Mouse (Mus musculus) urinary bladder, postnatal 10 days (tissue): ENCODE results near the gene Stx2.

Experiments
- DNase-seq: peaks from one replicate; pipeline ENCODE4 v3.0.0; 2022; ENCODE audit warnings: low spot score

The Stx2 gene

DNA sequence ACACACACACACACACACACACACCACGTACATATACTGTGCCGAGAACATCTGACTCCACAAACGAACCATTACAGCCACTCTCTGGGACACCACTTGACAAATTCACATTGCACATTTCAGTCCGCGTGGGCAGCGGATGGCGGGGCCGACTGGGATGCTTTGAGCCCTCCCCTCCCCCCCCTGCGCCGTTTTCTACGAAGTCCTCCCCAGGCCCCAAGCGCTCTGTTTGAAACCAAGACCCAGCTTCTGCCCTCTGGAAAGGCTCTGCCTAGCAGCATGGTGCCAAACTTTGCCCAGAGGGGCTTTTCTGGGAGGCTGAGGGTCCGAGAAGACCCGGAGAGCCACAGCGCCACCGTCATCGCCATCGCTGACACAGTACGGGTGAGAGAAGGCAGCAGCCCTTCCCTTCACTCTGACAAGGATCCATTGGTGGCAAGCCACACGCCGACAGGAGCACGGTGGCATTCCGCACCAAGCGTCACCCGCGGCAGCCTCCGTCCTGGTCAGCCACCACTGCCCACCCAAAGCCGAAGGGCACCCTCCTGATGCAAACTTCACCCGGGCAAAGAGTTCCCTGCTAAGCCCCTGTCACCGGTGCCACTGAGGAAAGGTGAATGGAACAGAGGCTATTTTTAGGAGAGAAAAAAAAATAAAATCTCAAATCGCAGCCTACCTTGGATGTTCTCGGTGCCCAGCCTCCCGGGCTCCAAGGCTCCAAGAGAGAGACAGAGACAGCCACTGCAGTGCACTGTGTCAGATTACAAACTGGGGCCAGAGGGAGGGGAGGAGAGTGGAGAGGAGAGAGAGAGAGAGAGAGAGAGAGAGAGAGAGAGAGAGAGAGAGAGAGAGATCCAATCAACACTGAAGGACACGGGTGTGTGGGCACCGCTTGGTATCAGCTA lies 55.8 kb downstream of the Stx2 start:
- DNase-seq = no peak

DNA sequence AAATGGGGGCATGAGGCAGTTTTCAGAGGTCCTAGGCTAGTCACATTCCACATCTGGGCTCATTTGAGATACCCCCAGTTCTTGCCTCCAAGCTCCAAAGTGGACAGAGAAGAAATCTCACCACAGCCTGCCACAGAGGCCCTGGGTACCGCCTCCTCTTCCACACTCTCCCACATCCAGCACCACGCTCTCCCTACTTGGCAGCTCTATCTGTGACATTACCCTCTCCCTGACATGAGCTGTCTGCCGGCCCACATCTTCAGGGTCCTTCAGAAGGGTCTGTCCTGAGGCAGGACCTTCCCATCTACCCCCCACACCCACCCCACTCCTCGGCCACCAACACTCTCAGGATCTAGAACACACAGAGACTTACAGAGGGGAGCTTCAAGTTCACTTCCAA lies 56.9 kb downstream of the Stx2 start:
- DNase-seq = no peak

DNA sequence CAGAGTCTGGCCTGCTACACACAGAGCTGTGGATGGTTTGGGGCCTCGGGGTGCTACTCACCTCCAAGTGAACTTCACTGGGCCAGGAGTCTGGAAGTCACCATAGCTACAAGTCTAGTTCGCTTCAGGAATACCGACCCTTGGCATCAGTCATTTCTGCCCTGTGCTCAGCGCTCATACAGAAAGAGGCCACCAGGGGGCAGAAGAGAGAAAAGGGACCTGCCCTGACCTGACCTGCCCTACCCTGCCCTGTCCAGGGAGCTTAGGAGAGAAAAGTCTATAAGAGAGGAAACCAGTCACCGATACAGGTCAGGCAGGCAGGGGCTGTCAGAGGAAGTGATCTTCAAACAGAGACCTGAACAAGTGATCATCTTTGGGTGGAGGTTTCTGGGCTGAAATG lies 61.3 kb downstream of the Stx2 start:
- no peak for DNase-seq

DNA sequence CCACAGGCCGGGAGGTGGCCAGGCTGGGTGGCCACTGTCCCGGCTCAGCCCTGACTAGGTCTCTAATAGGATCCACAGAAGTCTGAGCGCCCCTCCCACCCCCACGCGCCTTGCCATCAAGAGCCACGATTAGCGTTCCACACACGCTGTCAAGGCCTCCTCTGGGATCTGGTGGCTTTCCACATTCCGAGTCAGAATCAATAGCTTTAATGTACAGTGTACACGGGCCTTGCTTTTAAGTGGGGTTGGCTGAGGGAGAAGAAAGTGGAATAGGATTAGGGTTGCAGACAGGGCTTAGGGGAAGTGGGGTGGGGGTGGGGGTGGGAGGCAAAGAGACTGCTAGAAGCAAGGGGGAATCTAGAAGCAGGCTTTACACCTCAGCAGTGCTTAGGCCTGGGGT lies 67.9 kb downstream of the Stx2 start:
- no peak for DNase-seq

DNA sequence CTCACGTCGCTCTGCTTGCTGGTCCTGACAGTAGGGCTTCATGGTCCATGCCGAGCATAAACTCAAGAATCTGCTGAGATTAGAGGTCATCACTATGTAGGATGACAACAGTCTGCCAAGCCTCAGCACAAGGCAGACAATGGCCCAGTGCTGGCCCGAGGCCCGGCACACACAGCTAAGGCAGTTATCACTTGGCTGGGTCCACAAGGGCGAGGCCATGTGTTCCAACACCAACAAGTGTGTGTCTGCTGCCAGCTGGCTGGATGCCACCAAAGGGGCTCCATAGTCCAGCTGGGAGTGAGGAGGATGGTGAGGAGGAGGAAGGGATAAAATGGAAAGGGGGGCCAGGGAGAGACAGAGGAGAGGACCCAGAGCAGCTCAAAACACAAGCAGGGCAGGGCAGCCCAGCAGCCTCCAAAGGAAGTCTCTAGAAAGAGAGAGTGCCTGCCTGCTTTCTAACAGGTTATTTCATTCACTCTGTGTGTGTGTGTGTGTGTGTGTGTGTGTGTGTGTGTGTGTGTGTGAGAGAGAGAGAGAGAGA lies 72.9 kb downstream of the Stx2 start:
- DNase-seq = no peak
